Mouse (Mus musculus) retina, postnatal 1 day (tissue): ENCODE results near the gene Tifa.

Source experiments
- DNase-seq: peaks from one replicate; pipeline ENCODE4 v3.0.0-alpha.2; 2012

Gene Tifa

GRCm38 (mm10) chr3:127868880-127869279, 79.3 kb downstream of the Tifa start:
- no peak for DNase-seq

- DNase-seq: no peak
Observed at GRCm38 (mm10) chr3:127871575-127871974, 82.0 kb downstream of the Tifa start.

DNA sequence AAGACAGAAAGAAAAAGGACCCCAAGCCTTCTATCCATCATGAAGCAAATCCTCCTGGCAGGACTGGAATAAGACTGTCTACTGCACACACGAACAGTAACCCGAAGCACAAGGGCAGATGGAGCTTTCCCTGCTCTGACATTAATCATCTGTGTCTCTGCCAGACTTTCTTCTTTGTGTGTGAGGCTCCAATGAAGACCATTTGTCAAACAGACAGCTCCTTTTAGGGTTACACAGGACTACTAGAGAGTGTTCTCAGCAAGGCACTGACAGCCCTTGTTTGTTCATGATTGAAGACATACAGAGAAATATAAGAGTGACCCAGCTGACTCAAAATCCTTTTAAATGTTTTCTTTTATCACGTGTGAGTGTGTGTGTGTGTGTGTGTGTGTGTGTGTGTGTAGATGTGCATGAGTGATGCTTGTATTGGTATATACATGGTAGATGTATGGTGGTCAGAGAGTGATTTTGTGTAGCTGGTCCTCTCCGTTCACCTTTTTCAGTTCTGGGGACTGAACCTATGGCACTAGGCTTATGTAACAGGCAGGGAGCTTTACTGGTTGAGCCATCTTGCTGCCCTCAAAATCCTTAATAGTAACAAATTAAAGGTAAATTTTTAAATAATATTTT, 84.8 kb downstream of the Tifa start:
- no peak for DNase-seq

DNA sequence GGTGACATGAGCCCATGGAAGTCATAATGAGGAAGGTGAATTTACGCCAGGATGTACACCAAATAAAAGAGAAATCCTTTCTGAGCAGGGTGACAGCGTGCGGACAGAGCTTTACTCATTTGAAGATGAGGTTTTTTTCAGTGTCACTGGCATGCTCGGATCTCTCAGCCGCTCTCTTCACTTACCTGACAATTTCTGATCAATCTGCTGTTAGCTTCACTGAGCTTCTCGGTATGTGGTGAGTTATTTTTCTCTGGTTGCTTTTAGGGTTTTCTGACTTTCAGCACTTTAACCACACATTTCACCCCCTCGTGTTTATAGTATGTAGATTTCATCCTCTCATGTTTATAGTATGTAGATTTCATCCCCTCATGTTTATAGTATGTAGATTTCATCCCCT, 85.5 kb downstream of the Tifa start:
- DNase-seq: no peak

GRCm38 (mm10) chr3:127875509-127875908, 85.9 kb downstream of the Tifa start:
- DNase-seq: no peak

DNA sequence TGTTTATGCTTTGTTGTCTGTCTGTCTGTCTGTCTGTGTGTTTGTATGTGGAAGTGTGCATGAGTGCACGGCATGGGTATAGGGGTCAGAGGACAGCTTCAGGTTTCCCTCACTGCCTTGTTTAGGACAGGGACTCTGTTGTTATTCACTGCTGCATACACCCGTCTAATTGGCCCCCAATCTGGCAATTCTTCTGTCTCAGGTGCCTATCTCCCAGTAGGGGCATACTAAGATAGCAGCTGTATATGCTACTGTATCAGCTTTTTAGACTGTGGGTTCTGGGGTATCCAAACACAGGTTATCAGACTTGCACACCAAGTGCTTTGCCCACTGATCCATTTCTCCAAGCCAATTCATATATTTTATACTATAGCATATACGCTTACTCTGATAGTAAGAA, 90.4 kb downstream of the Tifa start:
- no peak for DNase-seq

DNA sequence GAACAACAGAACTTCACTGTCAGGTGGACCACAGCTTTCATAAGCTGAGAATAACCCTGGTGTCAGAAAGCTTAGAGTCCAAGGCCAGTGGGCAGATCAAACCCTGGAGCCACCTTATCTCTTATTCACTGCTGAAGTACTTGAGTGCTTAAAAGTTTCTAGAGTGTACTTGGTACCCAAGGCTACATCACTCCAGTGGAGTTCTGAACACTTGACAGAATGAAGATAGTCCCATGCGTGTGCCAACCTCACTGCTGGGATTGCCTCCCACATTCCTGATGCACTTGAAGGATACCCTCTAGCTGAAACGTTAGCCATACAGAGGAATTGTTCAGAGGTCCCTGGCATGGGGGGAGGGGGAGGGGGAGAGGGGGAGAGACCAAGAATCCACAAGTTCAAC, 92.1 kb downstream of the Tifa start:
- DNase-seq: no peak
